Mouse (Mus musculus): ENCODE results near the gene 1500009L16Rik.

DNA sequence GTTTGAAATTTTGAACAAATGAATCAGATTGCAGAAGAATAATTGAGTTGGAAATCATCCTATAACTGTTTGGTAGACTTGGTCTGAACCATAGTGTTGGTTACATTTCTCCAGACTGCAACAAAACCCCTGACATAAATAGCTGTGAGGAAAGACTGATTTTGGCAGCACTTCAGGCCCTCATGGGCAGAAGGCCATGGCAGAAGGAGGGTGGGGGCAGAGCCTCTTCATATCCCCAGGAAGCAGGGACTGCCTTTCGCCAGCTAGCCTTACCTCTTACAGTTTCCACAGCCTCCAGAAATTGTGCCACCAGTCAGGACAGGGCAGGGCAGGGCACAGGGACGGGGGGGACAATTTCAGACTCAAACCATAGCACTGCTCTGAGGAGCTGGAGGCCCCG lies 22.0 kb downstream of the 1500009L16Rik start:
- no peak for TF ChIP-seq POLR2A (IDR thresholded peaks at IDR 0.05; ENCODE audit: extremely low read depth, insufficient read depth, low read length)
- no peak for TF ChIP-seq CTCF (IDR thresholded peaks at IDR 0.05; ENCODE audit: extremely low read depth, insufficient read depth, low read length)

Data from cortical plate, adult 2 months (tissue).